Mouse (Mus musculus): Measurements from ENCODE around the gene Pfdn5. TPM values are rescaled to one million over a fixed set of nuclear protein-coding genes. Genes with fewer than 3 reads are reported as not detected.
A peak's percentile ranks its signal among the peaks of the same experiment; 100 is the strongest.

Pfdn5 gene
- total RNA-seq, 1 experiment from 2014 or later, result 330 TPM

- DNase-seq, result peak; percentile 70
Observed at GRCm38 (mm10) chr15:102376453-102377162, 50.7 kb downstream of the Pfdn5 start.

- DNase-seq, result peak; percentile 96
Observed at GRCm38 (mm10) chr15:102377163-102377543, 51.2 kb downstream of the Pfdn5 start.

- peak; percentile 78 for DNase-seq
Observed at GRCm38 (mm10) chr15:102377810-102378262, 51.9 kb downstream of the Pfdn5 start.

Other genes starting within 250 kb of the Pfdn5 start
- gene Tns2, start 225.7 kb upstream of the Pfdn5 start, total RNA-seq (2021), result 83.0 and 121 TPM in 2 replicates
- gene Spryd3, start 189.9 kb upstream of the Pfdn5 start, total RNA-seq (2021), result 23.3 and 30.8 TPM in 2 replicates
- gene Igfbp6, start 181.8 kb upstream of the Pfdn5 start, total RNA-seq (2021), result 45.7 and 48.0 TPM in 2 replicates
- gene Soat2, start 175.6 kb upstream of the Pfdn5 start, total RNA-seq (2021), result 0.26 and 4.7 TPM in 2 replicates
- gene Zfp740, start 122.9 kb upstream of the Pfdn5 start, total RNA-seq (2021), result 58.4 and 83.0 TPM in 2 replicates
- 115 and 120 TPM in 2 replicates for gene Csad, start 121.4 kb upstream of the Pfdn5 start, total RNA-seq (2021)
- 3.0 and 18.4 TPM in 2 replicates for gene Itgb7, start 94.2 kb upstream of the Pfdn5 start, total RNA-seq (2021)
- 25.5 and 27.8 TPM in 2 replicates for gene Rarg, start 68.6 kb upstream of the Pfdn5 start, total RNA-seq (2021)
- gene Gm9918, start 55.6 kb upstream of the Pfdn5 start, total RNA-seq (2021), result not detected in 2 replicates
- 29.9 and 34.3 TPM in 2 replicates for gene Mfsd5, start 46.7 kb upstream of the Pfdn5 start, total RNA-seq (2021)
- gene Espl1, start 29.9 kb upstream of the Pfdn5 start, total RNA-seq (2021), result 6.6 and 10.7 TPM in 2 replicates
- gene Myg1, start 5.6 kb downstream of the Pfdn5 start, total RNA-seq (2021), result 52.7 and 59.2 TPM in 2 replicates
- gene Aaas, start 24.7 kb downstream of the Pfdn5 start, total RNA-seq (2021), result 22.5 and 23.2 TPM in 2 replicates
- gene Sp7, start 41.1 kb downstream of the Pfdn5 start, total RNA-seq (2021), result not detected in 2 replicates
- gene Sp1, start 80.0 kb downstream of the Pfdn5 start, total RNA-seq (2021), result 72.6 and 73.7 TPM in 2 replicates
- 1.5 and 1.6 TPM in 2 replicates for gene Amhr2, start 119.3 kb downstream of the Pfdn5 start, total RNA-seq (2021)
- 75.6 and 89.5 TPM in 2 replicates for gene Prr13, start 132.9 kb downstream of the Pfdn5 start, total RNA-seq (2021)
- gene Pcbp2, start 144.4 kb downstream of the Pfdn5 start, total RNA-seq (2021), result 726 and 812 TPM in 2 replicates
- not detected in 2 replicates for gene Gm10337, start 177.6 kb downstream of the Pfdn5 start, total RNA-seq (2021)
- gene Map3k12, start 190.9 kb downstream of the Pfdn5 start, total RNA-seq (2021), result 8.2 and 9.4 TPM in 2 replicates
- 34.2 and 35.0 TPM in 2 replicates for gene Tarbp2, start 192.1 kb downstream of the Pfdn5 start, total RNA-seq (2021)
- gene Npff, start 198.8 kb downstream of the Pfdn5 start, total RNA-seq (2021), result 4.1 and 4.8 TPM in 2 replicates

All from adrenal gland, postnatal 14 days (tissue).